Mouse (Mus musculus) megakaryocyte, embryonic 14.5 days (primary cell): ENCODE measurements around the gene Rad51b. TPM values are rescaled to one million over a fixed set of nuclear protein-coding genes. Genes with fewer than 3 reads are reported as not detected.
A peak's percentile ranks its signal among the peaks of the same experiment; 100 is the strongest.

ENCODE experiments used
- H3K27me3 ChIP-seq: replicated peaks from 2 replicates; pipeline ENCODE3; 2012; ENCODE audit warnings: inconsistent platforms
- H3K36me3 ChIP-seq: replicated peaks from 2 replicates; pipeline ENCODE3; 2012; ENCODE audit warnings: low read length, inconsistent platforms, mixed read lengths
- H3K4me1 ChIP-seq: 2 replicates; pipeline ENCODE4 v1.6.1; 2012; ENCODE audit warnings: inconsistent platforms
- H3K4me3 ChIP-seq: replicated peaks from 2 replicates; pipeline ENCODE3; 2012; ENCODE audit warnings: moderate library complexity, mild to moderate bottlenecking, inconsistent platforms
- H3K9me3 ChIP-seq: 2 replicates; pipeline ENCODE4 v1.6.1; 2012; ENCODE audit warnings: inconsistent platforms
- FLI1 ChIP-seq: IDR thresholded peaks from 2 replicates; pipeline ENCODE4 v1.6.1; 2012; ENCODE audit warnings: low read length, inconsistent platforms, mixed read lengths
- GATA1 ChIP-seq: IDR thresholded peaks from 3 replicates; pipeline ENCODE4 v1.6.1; 2012; ENCODE audit warnings: mixed read lengths, low read length, inconsistent platforms, borderline replicate concordance
- polyA plus RNA-seq: library from polyadenylated mRNA; stranded (reverse); fragments of >175 nt; gene quantifications from 2 replicates; pipeline ENCODE4 v1.2.3, GENCODE M21; 2012; ENCODE audit warnings: low replicate concordance; ENCODE audit not compliant: insufficient read depth

The Rad51b gene
- polyA plus RNA-seq = 0.30 TPM in 1 of 2 replicates, not detected in the other

DNA sequence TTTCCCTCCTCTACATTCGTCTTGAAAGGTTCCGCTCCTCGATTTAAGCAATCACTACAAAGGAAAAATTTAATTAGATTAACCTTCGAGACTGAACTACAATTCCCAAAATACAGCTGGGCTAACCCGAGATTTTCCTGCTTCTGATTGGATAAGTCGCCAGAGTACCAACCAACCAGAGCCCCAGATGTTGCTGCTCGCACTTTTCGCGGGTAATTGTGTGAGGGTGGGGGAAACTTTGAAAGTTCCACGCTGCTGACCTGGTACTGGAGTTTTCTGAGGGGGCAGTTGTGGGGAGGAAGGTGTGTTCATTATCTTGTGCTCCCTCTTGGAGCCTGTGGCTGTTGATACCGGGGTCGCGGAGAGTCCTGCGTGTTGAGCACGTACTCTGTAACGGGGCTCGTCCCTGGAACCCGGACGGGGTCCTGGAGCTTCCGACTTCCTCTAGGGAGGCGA lies at the start of gene Rad51b:
TSS of gene Rad51b (plus strand) at position 162 of the 456 bp plus-strand sequence.
- no peaks in the 10 kb centered on the region for H3K9me3 ChIP-seq
- H3K4me1 ChIP-seq = peaks cover 24% of the 10 kb centered on the region
- H3K36me3 ChIP-seq = peaks cover 21% of the 10 kb centered on the region
- TF ChIP-seq GATA1 = no peak
- no peak for TF ChIP-seq FLI1
- H3K27me3 ChIP-seq = no peaks in the 10 kb centered on the region
- peak within 1 kb of the TSS; percentile 95 for H3K4me3 ChIP-seq

DNA sequence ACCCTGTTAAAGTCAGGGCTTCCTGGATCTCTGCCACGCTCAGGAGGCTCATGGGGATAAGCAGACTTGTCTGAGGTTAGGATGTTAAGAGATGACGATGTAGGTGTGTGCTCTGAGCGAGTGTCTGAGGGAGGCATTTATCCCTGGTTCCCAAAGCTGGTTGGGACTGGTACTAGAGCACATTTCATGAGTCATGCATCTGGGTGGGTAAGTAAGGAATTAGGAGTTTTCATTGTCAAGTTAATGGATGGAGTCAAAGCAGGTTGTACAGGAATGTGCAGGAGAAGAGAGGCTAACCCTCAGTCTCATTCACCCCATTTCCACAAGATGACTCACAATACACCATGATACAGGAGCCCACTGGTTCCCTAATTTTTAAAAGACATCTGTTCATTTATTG lies 49.0 kb upstream of the Rad51b start:
- no peak for TF ChIP-seq GATA1
- TF ChIP-seq FLI1 = no peak
- H3K9me3 ChIP-seq = peaks cover 6% of the 10 kb centered on the region
- peaks cover 5% of the 10 kb centered on the region for H3K4me1 ChIP-seq
- H3K27me3 ChIP-seq = no peaks in the 10 kb centered on the region
- H3K36me3 ChIP-seq = peaks cover 94% of the 10 kb centered on the region
- H3K4me3 ChIP-seq = no peak overlapping the region

DNA sequence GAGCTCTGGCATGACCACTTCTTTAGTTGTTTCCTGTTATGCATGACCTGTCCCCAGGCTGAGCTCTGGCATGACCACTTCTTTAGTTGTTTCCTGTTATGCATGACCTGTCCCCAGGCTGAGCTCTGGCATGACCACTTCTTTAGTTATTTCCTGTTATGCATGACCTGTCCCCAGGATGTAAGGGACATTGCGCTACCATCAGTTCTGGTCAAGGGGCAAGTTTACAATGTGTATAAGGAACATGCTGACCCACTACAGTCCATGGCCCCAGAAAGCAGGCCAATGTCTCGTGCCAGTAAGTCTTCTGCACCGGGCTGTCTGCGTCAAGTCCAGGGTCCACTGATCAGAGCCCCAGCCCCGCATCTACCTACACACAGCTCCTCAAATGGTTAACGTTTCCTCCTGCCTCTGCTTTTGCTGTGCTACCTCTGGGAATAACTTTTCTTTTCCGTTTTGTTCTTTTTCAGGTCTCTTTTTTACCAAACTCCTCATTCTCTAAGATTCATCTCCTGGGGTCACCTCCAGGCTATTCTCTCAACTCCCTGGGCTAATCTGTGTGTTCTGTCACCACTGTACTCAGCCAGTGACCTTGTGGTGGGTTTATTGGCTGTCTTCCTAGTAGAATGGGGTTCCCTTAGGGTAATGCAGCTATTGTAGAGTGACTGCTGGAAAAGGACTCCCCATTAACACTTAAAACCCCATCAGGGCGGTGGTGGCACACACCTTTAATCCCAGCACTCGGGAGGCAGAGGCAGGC lies 43.6 kb upstream of the Rad51b start:
- H3K36me3 ChIP-seq = peaks cover 94% of the 10 kb centered on the region
- TF ChIP-seq GATA1 (no peak), FLI1 (no peak)
- peaks cover 18% of the 10 kb centered on the region for H3K4me1 ChIP-seq
- no peak overlapping the region for H3K4me3 ChIP-seq
- H3K9me3 ChIP-seq = peaks cover 6% of the 10 kb centered on the region
- no peaks in the 10 kb centered on the region for H3K27me3 ChIP-seq

DNA sequence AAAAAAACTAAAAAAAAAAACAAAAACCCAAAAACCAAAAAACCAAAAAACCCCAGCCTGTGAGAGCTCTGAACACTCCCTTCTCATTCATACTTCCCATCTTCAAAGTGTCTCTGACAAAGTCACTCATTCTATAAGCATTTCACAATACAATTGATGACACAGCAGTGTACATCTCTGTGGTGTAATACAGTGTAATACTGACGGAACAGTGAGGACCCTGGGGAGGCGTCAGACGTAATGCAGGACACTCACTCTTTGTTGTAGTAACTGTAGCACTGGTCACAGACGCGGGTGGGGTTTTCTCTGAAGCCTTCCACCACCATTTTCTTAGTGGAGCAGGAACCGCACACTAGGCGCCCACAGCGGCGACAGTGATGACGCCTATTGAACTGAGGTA lies 42.1 kb upstream of the Rad51b start:
- H3K36me3 ChIP-seq = peaks cover 89% of the 10 kb centered on the region
- H3K4me1 ChIP-seq = peaks cover 13% of the 10 kb centered on the region
- TF ChIP-seq FLI1 (no peak), GATA1 (no peak)

DNA sequence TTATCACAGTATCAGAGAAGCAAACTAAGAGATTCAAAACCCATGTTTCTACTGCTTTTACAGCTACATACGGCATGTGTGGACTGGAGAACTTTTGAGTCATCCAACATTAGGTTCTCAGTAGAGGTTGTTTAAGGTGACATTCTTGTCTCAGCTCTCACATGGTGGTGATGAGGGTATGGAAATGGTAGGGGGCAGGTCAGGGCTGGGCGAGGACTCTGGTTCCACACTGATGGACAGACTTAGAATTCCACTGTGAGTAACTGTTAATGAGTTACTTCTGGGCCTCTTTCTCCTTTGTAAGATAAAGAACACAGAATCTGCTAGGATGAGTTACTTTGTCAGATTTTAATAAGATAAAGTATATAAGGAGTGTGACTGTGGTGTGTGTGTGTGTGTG lies 36.9 kb upstream of the Rad51b start:
- Histone ChIP-seq H3K36me3 (peaks cover 92% of the 10 kb centered on the region), H3K4me1 (no peaks in the 10 kb centered on the region), H3K9me3 (no peaks in the 10 kb centered on the region), H3K4me3 (no peak overlapping the region), H3K27me3 (no peaks in the 10 kb centered on the region)
- TF ChIP-seq GATA1 (no peak), FLI1 (no peak)

More for the DNA sequence above, 42.1 kb upstream of the Rad51b start:
- Histone ChIP-seq H3K9me3 (peaks cover 6% of the 10 kb centered on the region), H3K4me3 (no peak overlapping the region), H3K27me3 (no peaks in the 10 kb centered on the region)

DNA sequence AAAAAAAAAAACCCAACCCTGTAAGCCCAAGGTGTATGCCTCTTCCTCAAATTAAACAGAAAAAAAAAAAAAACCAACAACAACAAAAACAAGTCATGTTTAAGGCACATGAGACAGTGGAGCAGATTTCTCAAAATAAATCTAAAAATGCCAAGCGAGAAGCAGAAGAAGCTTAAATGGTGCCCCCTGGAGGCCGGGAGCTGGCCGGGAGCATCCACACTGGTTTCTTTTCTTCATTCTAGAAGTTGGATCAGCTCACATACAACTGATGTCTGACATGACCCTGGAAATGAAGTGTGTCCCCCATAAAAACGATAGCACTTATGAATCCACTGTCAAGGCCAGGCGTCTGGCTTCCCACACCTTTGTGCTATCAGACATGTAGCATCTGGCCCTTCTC lies 36.0 kb upstream of the Rad51b start:
- peaks cover 94% of the 10 kb centered on the region for H3K36me3 ChIP-seq

DNA sequence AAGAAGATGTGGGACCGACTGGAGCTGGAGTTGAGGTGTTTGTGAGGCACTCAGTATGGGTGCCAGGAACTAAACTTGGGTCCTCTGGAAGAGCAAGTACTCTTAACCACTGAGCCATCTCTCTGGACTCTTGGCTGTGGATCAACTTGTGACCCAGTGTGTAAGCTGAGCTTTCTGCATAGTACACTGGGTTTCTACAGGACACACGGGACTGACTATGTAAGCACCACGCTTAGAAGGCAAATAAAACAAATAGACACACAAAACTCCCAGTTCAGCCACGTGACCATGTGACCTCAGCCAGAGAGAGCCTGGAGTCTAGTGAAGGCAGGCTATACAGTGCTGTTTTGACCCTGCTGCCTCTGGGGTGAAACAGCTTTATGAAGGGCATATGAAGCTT lies 24.5 kb upstream of the Rad51b start:
- peaks cover 98% of the 10 kb centered on the region for H3K36me3 ChIP-seq
- no peak overlapping the region for H3K4me3 ChIP-seq
- H3K9me3 ChIP-seq = no peaks in the 10 kb centered on the region
- no peak for TF ChIP-seq FLI1
- TF ChIP-seq GATA1 = no peak
- H3K4me1 ChIP-seq = no peaks in the 10 kb centered on the region
- no peaks in the 10 kb centered on the region for H3K27me3 ChIP-seq

More for the DNA sequence above, 36.0 kb upstream of the Rad51b start:
- Histone ChIP-seq H3K27me3 (no peaks in the 10 kb centered on the region), H3K4me3 (no peak overlapping the region), H3K9me3 (no peaks in the 10 kb centered on the region), H3K4me1 (no peaks in the 10 kb centered on the region)
- no peak for TF ChIP-seq FLI1
- no peak for TF ChIP-seq GATA1

DNA sequence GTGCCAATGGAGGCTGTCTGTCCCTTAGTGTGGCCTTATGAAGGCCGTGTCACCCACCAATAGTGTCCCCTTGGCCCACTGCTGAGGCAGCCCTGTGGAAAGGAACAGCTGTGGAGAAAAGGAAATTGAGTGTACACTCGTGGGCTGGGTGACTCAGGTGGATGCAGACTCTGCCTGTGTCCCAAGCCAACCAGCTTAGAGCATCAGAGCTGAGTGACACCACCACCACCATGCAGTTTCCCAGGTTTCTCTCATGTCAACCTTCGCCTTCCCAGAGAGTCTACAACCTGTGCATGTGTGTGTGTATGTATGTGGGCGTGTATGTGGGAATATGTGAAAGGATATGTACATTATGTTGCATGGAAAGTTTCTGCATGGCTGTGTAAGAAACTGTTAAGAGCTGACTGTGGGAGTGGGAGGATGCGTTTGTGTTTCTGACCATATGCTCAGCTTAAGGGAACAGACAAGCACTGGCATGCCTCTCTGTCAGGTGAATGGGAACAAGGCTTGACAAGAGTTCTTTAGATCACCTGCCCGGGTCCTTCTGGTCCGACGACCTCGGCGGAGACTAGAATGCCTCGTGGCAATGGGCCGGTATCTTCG lies 17.5 kb upstream of the Rad51b start:
- Histone ChIP-seq H3K4me1 (no peaks in the 10 kb centered on the region), H3K9me3 (no peaks in the 10 kb centered on the region), H3K27me3 (no peaks in the 10 kb centered on the region), H3K4me3 (no peak overlapping the region), H3K36me3 (peaks cover 97% of the 10 kb centered on the region)
- TF ChIP-seq GATA1 = no peak

DNA sequence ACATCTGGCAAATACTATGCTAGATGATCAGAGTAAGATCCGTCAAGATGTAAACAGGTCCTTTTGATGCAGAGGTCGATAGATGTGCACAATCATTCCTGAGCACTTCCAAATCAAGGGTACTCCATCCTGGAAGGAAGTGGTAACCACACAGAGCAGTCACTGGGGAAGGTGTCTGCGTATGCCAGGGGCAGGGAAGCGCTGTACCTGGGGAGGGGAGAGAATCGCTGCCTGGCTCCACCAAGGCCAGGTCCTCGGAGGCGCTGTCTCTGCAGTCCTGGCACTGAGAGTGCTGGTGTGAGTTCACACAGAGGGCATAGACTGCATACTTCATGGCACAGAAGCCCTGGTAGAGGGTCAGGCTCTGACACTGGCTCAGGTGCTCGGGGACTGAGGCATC lies 14.5 kb upstream of the Rad51b start:
- no peaks in the 10 kb centered on the region for H3K27me3 ChIP-seq
- no peaks in the 10 kb centered on the region for H3K9me3 ChIP-seq
- no peak overlapping the region for H3K4me3 ChIP-seq
- H3K4me1 ChIP-seq = no peaks in the 10 kb centered on the region
- H3K36me3 ChIP-seq = peaks cover 98% of the 10 kb centered on the region
- no peak for TF ChIP-seq GATA1

DNA sequence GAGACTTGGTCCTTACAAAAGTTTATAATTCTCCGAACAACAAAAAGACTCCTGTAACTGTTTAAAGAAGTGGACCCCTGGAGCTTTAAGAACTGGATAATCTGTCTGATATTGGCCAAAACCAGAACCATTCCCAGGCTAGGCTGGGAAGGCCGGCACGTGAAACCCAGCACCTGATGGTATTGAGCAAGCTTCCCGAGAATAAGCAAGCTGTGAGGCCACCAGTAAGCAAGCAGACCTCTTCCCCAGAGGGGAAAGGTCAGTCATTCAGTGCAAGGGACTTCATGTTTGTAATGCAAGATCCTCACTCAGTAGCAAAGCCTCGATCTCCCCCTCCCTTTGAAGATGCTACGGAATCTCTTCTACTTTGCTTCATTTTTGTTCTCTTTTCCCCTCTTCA lies 4.2 kb upstream of the Rad51b start:
- TF ChIP-seq FLI1 (no peak), GATA1 (no peak)
- Histone ChIP-seq H3K27me3 (no peaks in the 10 kb centered on the region), H3K36me3 (peaks cover 48% of the 10 kb centered on the region), H3K4me3 (no peak overlapping the region), H3K9me3 (no peaks in the 10 kb centered on the region), H3K4me1 (peaks cover 20% of the 10 kb centered on the region)
